Mouse (Mus musculus) brain, embryonic 14.5 days (tissue): ENCODE measurements around the gene Armc8.

Experiments
- CTCF ChIP-seq: fragments of 200-500 bp; IDR thresholded peaks from 2 replicates; pipeline ENCODE4 v1.5.1; 2012; ENCODE audit warnings: inconsistent platforms, mild to moderate bottlenecking, moderate library complexity, borderline replicate concordance; ENCODE audit not compliant: insufficient read depth, insufficient read length; ENCODE audit errors: extremely low read depth
- POLR2A ChIP-seq: fragments of 200-500 bp; IDR thresholded peaks from 2 replicates; pipeline ENCODE4 v1.6.1; 2012; ENCODE audit warnings: mild to moderate bottlenecking, inconsistent platforms, borderline replicate concordance; ENCODE audit not compliant: poor library complexity, insufficient read depth, insufficient read length, severe bottlenecking; ENCODE audit errors: extremely low read depth

DNA sequence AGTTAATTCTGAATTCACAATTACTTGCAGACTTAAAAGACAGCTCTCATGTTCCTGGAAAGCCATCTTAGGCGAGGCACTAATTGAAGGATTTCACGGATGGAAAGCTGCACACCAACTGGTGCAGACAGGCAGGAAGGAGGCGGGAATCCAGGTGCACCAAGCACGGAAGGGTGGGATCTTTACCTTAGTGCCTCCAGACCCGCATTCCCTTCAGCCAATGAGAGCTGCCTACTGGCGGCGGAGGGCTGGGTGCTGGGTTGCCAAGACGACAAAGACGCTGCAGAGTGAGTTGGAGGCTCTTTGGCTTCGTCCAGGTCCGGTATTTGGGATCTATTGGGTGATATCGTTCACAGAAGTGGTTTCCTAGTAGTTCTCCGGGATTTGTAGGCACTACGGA, 117.5 kb downstream of the Armc8 start, which contains the start of gene Nme9:
- TF ChIP-seq POLR2A (no peak), CTCF (no peak)
